Mouse (Mus musculus): ENCODE measurements at regions not wholly inside any gene's neighbourhood (a gene's known extent, or its start where the extent isn't known, plus 50 kb on each side); places are given as distances from the start of the nearest gene placed in this dataset.

- no peaks in the 10 kb centered on the region for H3K36me3 ChIP-seq (ENCODE audit: insufficient read depth, low read length)
- ATAC-seq (replicated peaks; ENCODE audit: low FRiP score, low read depth) (no peak), DNase-seq (ENCODE audit: low spot score) (no peak)
- no peak overlapping the region for H3K4me2 ChIP-seq (ENCODE audit: low read length)
- 71% methylated on average over 5 of the region's 5 CpGs for WGBS
- no peak overlapping the region for H3K9ac ChIP-seq (ENCODE audit: low read depth, low read length)
- no peak overlapping the region for H3K4me3 ChIP-seq (replicated peaks; ENCODE audit: low read depth, low read length)
- H3K9me3 ChIP-seq (replicated peaks; ENCODE audit: low read length), result no peaks in the 10 kb centered on the region
- H3K27me3 ChIP-seq (ENCODE audit: insufficient read depth, low read length), result no peaks in the 10 kb centered on the region
- no peak for TF ChIP-seq CTCF (IDR thresholded peaks at IDR 0.05; ENCODE audit: low read depth)
- H3K4me1 ChIP-seq (replicated peaks; ENCODE audit: insufficient read depth, low read length), result no peaks in the 10 kb centered on the region
- no peak overlapping the region for H3K27ac ChIP-seq
These were observed 572.0 kb upstream of the Fam92a start for GRCm38 (mm10) chr4:12743714-12744327.

GRCm38 (mm10) chr4:12736411-12736810 lies 564.6 kb upstream of the Fam92a start:
- no peak for TF ChIP-seq CTCF (IDR thresholded peaks at IDR 0.05; ENCODE audit: low read depth)
- Histone ChIP-seq H3K9me3 (replicated peaks; ENCODE audit: low read length) (no peaks in the 10 kb centered on the region), H3K9ac (ENCODE audit: low read depth, low read length) (no peak overlapping the region), H3K27ac (no peak overlapping the region), H3K27me3 (ENCODE audit: insufficient read depth, low read length) (no peaks in the 10 kb centered on the region), H3K4me3 (replicated peaks; ENCODE audit: low read depth, low read length) (no peak overlapping the region), H3K36me3 (ENCODE audit: insufficient read depth, low read length) (no peaks in the 10 kb centered on the region), H3K4me1 (replicated peaks; ENCODE audit: insufficient read depth, low read length) (no peaks in the 10 kb centered on the region), H3K4me2 (ENCODE audit: low read length) (no peak overlapping the region)
- 60% methylated on average over 3 of the region's 3 CpGs for WGBS
- no peak for ATAC-seq (replicated peaks; ENCODE audit: low FRiP score, low read depth)
- peak; percentile 67 for DNase-seq (ENCODE audit: low spot score)

- no peak for ATAC-seq (replicated peaks; ENCODE audit: low FRiP score, low read depth)
- Histone ChIP-seq H3K9me3 (replicated peaks; ENCODE audit: low read length) (no peaks in the 10 kb centered on the region), H3K4me3 (replicated peaks; ENCODE audit: low read depth, low read length) (no peak overlapping the region), H3K9ac (ENCODE audit: low read depth, low read length) (no peak overlapping the region), H3K36me3 (ENCODE audit: insufficient read depth, low read length) (no peaks in the 10 kb centered on the region), H3K27ac (no peak overlapping the region), H3K4me2 (ENCODE audit: low read length) (no peak overlapping the region), H3K27me3 (ENCODE audit: insufficient read depth, low read length) (no peaks in the 10 kb centered on the region), H3K4me1 (replicated peaks; ENCODE audit: insufficient read depth, low read length) (no peaks in the 10 kb centered on the region)
- no peak for TF ChIP-seq CTCF (IDR thresholded peaks at IDR 0.05; ENCODE audit: low read depth)
- WGBS, result 89% methylated on average over 1 of the region's 1 CpGs
- DNase-seq (ENCODE audit: low spot score), result no peak
These were observed 528.4 kb upstream of the Fam92a start for GRCm38 (mm10) chr4:12700189-12700588.

- Histone ChIP-seq H3K9ac (ENCODE audit: low read depth, low read length) (no peak overlapping the region), H3K4me3 (replicated peaks; ENCODE audit: low read depth, low read length) (no peak overlapping the region), H3K4me1 (replicated peaks; ENCODE audit: insufficient read depth, low read length) (no peaks in the 10 kb centered on the region), H3K27ac (no peak overlapping the region), H3K27me3 (ENCODE audit: insufficient read depth, low read length) (no peaks in the 10 kb centered on the region), H3K36me3 (ENCODE audit: insufficient read depth, low read length) (no peaks in the 10 kb centered on the region), H3K4me2 (ENCODE audit: low read length) (no peak overlapping the region), H3K9me3 (replicated peaks; ENCODE audit: low read length) (no peaks in the 10 kb centered on the region)
- no peak for ATAC-seq (replicated peaks; ENCODE audit: low FRiP score, low read depth)
- 86% methylated on average over 3 of the region's 3 CpGs for WGBS
- TF ChIP-seq CTCF (IDR thresholded peaks at IDR 0.05; ENCODE audit: low read depth), result no peak
- no peak for DNase-seq (ENCODE audit: low spot score)
These were observed 506.0 kb upstream of the Fam92a start for GRCm38 (mm10) chr4:12677814-12678213.

GRCm38 (mm10) chr4:12671399-12671798 lies 499.6 kb upstream of the Fam92a start:
- no peak for TF ChIP-seq CTCF (IDR thresholded peaks at IDR 0.05; ENCODE audit: low read depth)

GRCm38 (mm10) chr4:12663176-12663575 lies 491.4 kb upstream of the Fam92a start:
- Histone ChIP-seq H3K27me3 (ENCODE audit: insufficient read depth, low read length) (no peaks in the 10 kb centered on the region), H3K36me3 (ENCODE audit: insufficient read depth, low read length) (no peaks in the 10 kb centered on the region), H3K9ac (ENCODE audit: low read depth, low read length) (no peak overlapping the region), H3K9me3 (replicated peaks; ENCODE audit: low read length) (no peaks in the 10 kb centered on the region), H3K4me1 (replicated peaks; ENCODE audit: insufficient read depth, low read length) (no peaks in the 10 kb centered on the region), H3K4me2 (ENCODE audit: low read length) (no peak overlapping the region), H3K4me3 (replicated peaks; ENCODE audit: low read depth, low read length) (no peak overlapping the region), H3K27ac (no peak overlapping the region)
- no peak for DNase-seq (ENCODE audit: low spot score)
- 18% methylated on average over 2 of the region's 2 CpGs for WGBS
- TF ChIP-seq CTCF (IDR thresholded peaks at IDR 0.05; ENCODE audit: low read depth), result no peak
- ATAC-seq (replicated peaks; ENCODE audit: low FRiP score, low read depth), result no peak

More at GRCm38 (mm10) chr4:12671399-12671798, 499.6 kb upstream of the Fam92a start:
- Histone ChIP-seq H3K4me2 (ENCODE audit: low read length) (no peak overlapping the region), H3K9me3 (replicated peaks; ENCODE audit: low read length) (no peaks in the 10 kb centered on the region), H3K9ac (ENCODE audit: low read depth, low read length) (no peak overlapping the region), H3K4me1 (replicated peaks; ENCODE audit: insufficient read depth, low read length) (no peaks in the 10 kb centered on the region), H3K4me3 (replicated peaks; ENCODE audit: low read depth, low read length) (no peak overlapping the region), H3K27ac (no peak overlapping the region), H3K36me3 (ENCODE audit: insufficient read depth, low read length) (no peaks in the 10 kb centered on the region), H3K27me3 (ENCODE audit: insufficient read depth, low read length) (no peaks in the 10 kb centered on the region)
- DNase-seq (ENCODE audit: low spot score) (no peak), ATAC-seq (replicated peaks; ENCODE audit: low FRiP score, low read depth) (no peak)
- 75% methylated on average over 7 of the region's 7 CpGs for WGBS

GRCm38 (mm10) chr4:12662683-12663082 lies 490.9 kb upstream of the Fam92a start:
- Histone ChIP-seq H3K27me3 (ENCODE audit: insufficient read depth, low read length) (no peaks in the 10 kb centered on the region), H3K9ac (ENCODE audit: low read depth, low read length) (no peak overlapping the region), H3K27ac (no peak overlapping the region), H3K4me3 (replicated peaks; ENCODE audit: low read depth, low read length) (no peak overlapping the region), H3K4me1 (replicated peaks; ENCODE audit: insufficient read depth, low read length) (no peaks in the 10 kb centered on the region), H3K36me3 (ENCODE audit: insufficient read depth, low read length) (no peaks in the 10 kb centered on the region), H3K4me2 (ENCODE audit: low read length) (no peak overlapping the region), H3K9me3 (replicated peaks; ENCODE audit: low read length) (no peaks in the 10 kb centered on the region)
- ATAC-seq (replicated peaks; ENCODE audit: low FRiP score, low read depth), result no peak
- DNase-seq (ENCODE audit: low spot score), result no peak
- no peak for TF ChIP-seq CTCF (IDR thresholded peaks at IDR 0.05; ENCODE audit: low read depth)
- WGBS, result 49% methylated on average over 1 of the region's 1 CpGs

All from kidney, postnatal 0 days (tissue).